Mouse (Mus musculus) cerebellum, adult 2 months (tissue): ENCODE data around the gene Smap1.

ENCODE experiments used
- CTCF ChIP-seq: fragments of 200-500 bp; IDR thresholded peaks from 2 replicates; pipeline ENCODE4 v1.5.1; 2011; ENCODE audit warnings: low read depth, mild to moderate bottlenecking, control low read depth, low read length, moderate library complexity, borderline replicate concordance; ENCODE audit not compliant: insufficient read depth
- POLR2A ChIP-seq: fragments of 200-500 bp; IDR thresholded peaks from 2 replicates; pipeline ENCODE4 v1.6.1; 2011; ENCODE audit warnings: low read length, control low read depth, borderline replicate concordance; ENCODE audit not compliant: insufficient read depth

DNA sequence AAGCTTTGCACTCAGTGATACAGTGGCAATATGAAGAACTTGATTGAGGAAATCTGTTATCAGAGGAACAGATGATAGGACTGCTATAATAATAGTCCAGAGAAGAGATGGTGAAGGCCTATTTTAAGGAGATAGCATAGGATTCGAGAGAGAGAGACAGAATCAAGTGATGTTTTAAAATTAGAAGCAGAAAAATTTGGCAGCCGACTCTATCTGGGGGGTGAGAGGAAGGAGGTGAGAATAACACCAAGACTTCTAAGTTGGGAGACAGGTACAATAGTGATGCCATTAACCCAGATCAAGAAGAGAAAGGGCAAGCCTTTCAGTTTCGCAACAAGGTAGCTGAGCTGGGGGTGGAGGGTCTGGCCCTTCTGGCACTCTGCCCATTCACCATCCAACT, 6.3 kb upstream of the Smap1 start:
- no peak for TF ChIP-seq CTCF
- TF ChIP-seq POLR2A = no peak
